Mouse (Mus musculus): Measurements from ENCODE around the gene Rimbp2. TPM values are rescaled to one million over a fixed set of nuclear protein-coding genes. Genes with fewer than 3 reads are reported as not detected.

Gene Rimbp2
- polyA plus RNA-seq, 1 experiment: not detected

GRCm38 (mm10) chr5:128871706-128872105, 81.6 kb downstream of the Rimbp2 start:
- no peak for TF ChIP-seq POLR2A (IDR thresholded peaks at IDR 0.05; ENCODE audit: insufficient read depth, low read depth, low read length)
- TF ChIP-seq CTCF (IDR thresholded peaks at IDR 0.05; ENCODE audit: insufficient read depth, low read depth, low read length): no peak
- Histone ChIP-seq H3K4me3 (ENCODE audit: insufficient read depth, low read depth, low read length) (no peak overlapping the region), H3K4me1 (ENCODE audit: control insufficient read depth, insufficient read depth, low read length) (peaks cover 12% of the 10 kb centered on the region), H3K27ac (ENCODE audit: insufficient read depth, low read depth, low read length) (no peak overlapping the region)
- 89% methylated on average over 3 of the region's 3 CpGs for WGBS

GRCm38 (mm10) chr5:128866811-128867210, 86.5 kb downstream of the Rimbp2 start:
- Histone ChIP-seq H3K4me1 (ENCODE audit: control insufficient read depth, insufficient read depth, low read length) (peaks cover 16% of the 10 kb centered on the region), H3K27ac (ENCODE audit: insufficient read depth, low read depth, low read length) (no peak overlapping the region), H3K4me3 (ENCODE audit: insufficient read depth, low read depth, low read length) (no peak overlapping the region)
- TF ChIP-seq POLR2A (IDR thresholded peaks at IDR 0.05; ENCODE audit: insufficient read depth, low read depth, low read length) (no peak), CTCF (IDR thresholded peaks at IDR 0.05; ENCODE audit: insufficient read depth, low read depth, low read length) (no peak)
- WGBS: 56% methylated on average over 5 of the region's 5 CpGs

DNA sequence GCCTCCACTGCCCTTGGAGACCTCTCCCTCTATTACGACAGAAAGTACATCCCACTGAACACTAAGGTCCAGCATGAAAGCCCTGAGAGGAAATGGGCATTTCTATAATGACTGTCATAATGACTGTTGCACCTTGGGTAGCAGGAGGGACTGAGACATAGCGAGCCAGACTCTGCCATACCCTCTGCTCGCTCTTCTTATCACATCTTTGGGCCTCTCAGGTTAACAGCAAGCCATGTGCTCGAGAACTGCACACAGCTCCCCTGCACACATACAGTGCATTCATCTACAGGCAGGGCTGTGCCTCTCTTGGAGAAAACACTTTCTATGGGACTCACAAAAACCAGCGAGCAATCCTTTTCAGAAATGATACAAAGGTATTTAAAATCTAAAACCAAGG, 87.0 kb downstream of the Rimbp2 start:
- Histone ChIP-seq H3K4me3 (ENCODE audit: insufficient read depth, low read depth, low read length) (no peak overlapping the region), H3K4me1 (ENCODE audit: control insufficient read depth, insufficient read depth, low read length) (peaks cover 16% of the 10 kb centered on the region), H3K27ac (ENCODE audit: insufficient read depth, low read depth, low read length) (no peak overlapping the region)
- no peak for TF ChIP-seq CTCF (IDR thresholded peaks at IDR 0.05; ENCODE audit: insufficient read depth, low read depth, low read length)
- TF ChIP-seq POLR2A (IDR thresholded peaks at IDR 0.05; ENCODE audit: insufficient read depth, low read depth, low read length): no peak
- WGBS: 89% methylated on average over 5 of the region's 5 CpGs

DNA sequence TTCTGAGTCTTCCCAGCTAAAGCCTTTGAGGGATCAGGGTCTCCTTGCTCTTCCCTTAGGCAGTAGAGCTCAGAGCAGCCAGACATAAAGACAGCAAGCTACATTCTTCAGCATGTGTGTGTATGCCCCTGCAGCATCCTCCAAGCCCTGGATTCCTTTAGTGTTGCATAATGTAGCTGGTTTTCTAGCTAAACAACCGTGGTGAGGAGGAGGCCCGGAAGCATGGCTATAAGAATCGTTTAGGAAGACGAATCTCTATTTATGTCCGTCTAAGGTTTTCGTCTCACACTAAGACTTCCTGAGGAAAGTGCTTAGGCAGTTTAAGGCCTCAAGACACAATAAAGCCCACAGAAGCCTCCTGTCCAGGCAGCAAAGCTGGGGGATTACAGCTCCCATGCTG, 89.8 kb downstream of the Rimbp2 start:
- TF ChIP-seq CTCF (IDR thresholded peaks at IDR 0.05; ENCODE audit: insufficient read depth, low read depth, low read length) (no peak), POLR2A (IDR thresholded peaks at IDR 0.05; ENCODE audit: insufficient read depth, low read depth, low read length) (no peak)
- Histone ChIP-seq H3K4me3 (ENCODE audit: insufficient read depth, low read depth, low read length) (no peak overlapping the region), H3K27ac (ENCODE audit: insufficient read depth, low read depth, low read length) (peak overlapping the region; percentile 14; the same call in 1 of the 2 replicates), H3K4me1 (ENCODE audit: control insufficient read depth, insufficient read depth, low read length) (peaks cover 15% of the 10 kb centered on the region)
- WGBS: 36% methylated on average over 6 of the region's 6 CpGs

DNA sequence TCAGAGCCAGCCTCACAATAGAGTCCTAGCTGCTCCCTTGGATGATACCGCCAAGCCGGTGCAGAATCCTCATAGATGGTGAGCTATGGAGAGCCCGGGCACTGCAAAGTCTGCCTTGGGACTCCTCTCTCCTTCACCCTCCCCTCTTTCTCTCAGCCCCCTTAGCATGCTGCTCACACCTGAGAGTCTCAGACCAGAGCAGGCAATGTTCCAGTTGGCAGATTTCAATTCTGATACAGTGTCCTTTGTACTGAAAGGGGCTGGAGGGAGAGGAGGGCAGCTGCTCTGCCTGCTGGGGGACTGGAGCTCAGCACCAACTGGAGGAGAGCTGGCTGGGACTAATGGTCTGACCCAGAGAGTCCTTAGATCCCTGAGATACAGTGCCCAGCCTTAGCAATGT, 92.4 kb downstream of the Rimbp2 start:
- Histone ChIP-seq H3K4me1 (ENCODE audit: control insufficient read depth, insufficient read depth, low read length) (peaks cover 7% of the 10 kb centered on the region), H3K27ac (ENCODE audit: insufficient read depth, low read depth, low read length) (no peak overlapping the region), H3K4me3 (ENCODE audit: insufficient read depth, low read depth, low read length) (no peak overlapping the region)
- TF ChIP-seq POLR2A (IDR thresholded peaks at IDR 0.05; ENCODE audit: insufficient read depth, low read depth, low read length) (no peak), CTCF (IDR thresholded peaks at IDR 0.05; ENCODE audit: insufficient read depth, low read depth, low read length) (no peak)
- WGBS: 78% methylated on average over 3 of the region's 3 CpGs

DNA sequence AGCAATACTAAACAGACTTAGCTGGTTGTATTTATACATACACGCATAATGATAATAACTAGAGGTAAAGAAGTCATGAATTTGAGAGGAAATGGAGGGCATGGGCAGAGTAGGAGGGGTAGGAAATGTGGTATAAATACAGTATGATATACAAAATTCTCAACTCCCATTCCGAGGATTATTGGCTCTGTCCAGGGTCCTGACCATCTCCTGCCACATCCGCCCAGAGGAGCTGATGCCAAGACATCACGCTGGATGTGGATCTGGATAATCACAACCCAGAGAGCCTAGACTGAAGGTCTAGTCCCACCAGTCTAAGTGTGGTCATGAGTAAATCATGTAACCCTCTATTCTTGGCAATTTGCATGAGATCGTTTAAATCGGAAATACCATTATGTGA, 100.5 kb downstream of the Rimbp2 start:
- 68% methylated on average over 6 of the region's 6 CpGs for WGBS
- no peak overlapping the region for H3K27ac ChIP-seq (ENCODE audit: insufficient read depth, low read depth, low read length)
- peaks cover 14% of the 10 kb centered on the region for H3K4me1 ChIP-seq (ENCODE audit: control insufficient read depth, insufficient read depth, low read length)
- TF ChIP-seq POLR2A (IDR thresholded peaks at IDR 0.05; ENCODE audit: insufficient read depth, low read depth, low read length) (no peak), CTCF (IDR thresholded peaks at IDR 0.05; ENCODE audit: insufficient read depth, low read depth, low read length) (no peak)
- H3K4me3 ChIP-seq (ENCODE audit: insufficient read depth, low read depth, low read length): no peak overlapping the region

DNA sequence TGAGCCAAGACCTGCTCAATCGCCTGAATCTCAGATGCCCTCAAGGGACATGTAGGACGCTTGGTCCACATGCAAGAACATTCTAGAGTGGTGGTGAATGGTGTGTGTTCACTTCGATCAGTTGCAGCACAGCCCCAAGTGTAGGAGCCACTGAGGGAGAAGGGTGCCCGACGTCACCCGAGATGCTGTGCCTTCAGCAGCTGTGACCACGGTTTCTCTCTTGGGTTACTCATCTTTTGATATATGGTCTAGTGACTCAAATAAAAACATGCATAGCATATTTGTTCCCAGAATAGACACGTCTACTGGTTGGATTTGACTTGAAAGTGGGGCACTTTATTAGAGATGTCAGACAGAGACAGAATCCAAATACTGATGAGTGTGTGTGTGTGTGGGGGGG, 105.5 kb downstream of the Rimbp2 start:
- H3K4me1 ChIP-seq (ENCODE audit: control insufficient read depth, insufficient read depth, low read length): peaks cover 47% of the 10 kb centered on the region
- H3K4me3 ChIP-seq (ENCODE audit: insufficient read depth, low read depth, low read length): no peak overlapping the region
- WGBS: 53% methylated on average over 8 of the region's 8 CpGs
- H3K27ac ChIP-seq (ENCODE audit: insufficient read depth, low read depth, low read length): peak overlapping the region; percentile 83
- TF ChIP-seq POLR2A (IDR thresholded peaks at IDR 0.05; ENCODE audit: insufficient read depth, low read depth, low read length) (no peak), CTCF (IDR thresholded peaks at IDR 0.05; ENCODE audit: insufficient read depth, low read depth, low read length) (no peak)

- no peak for TF ChIP-seq CTCF (IDR thresholded peaks at IDR 0.05; ENCODE audit: insufficient read depth, low read depth, low read length)
- no peak for TF ChIP-seq POLR2A (IDR thresholded peaks at IDR 0.05; ENCODE audit: insufficient read depth, low read depth, low read length)
- peak overlapping the region; percentile 87 for H3K27ac ChIP-seq (ENCODE audit: insufficient read depth, low read depth, low read length)
- H3K4me3 ChIP-seq (ENCODE audit: insufficient read depth, low read depth, low read length): no peak overlapping the region
- peaks cover 60% of the 10 kb centered on the region for H3K4me1 ChIP-seq (ENCODE audit: control insufficient read depth, insufficient read depth, low read length)
- 34% methylated on average over 12 of the region's 12 CpGs for WGBS
These were observed 106.7 kb downstream of the Rimbp2 start for GRCm38 (mm10) chr5:128846433-128847040.

DNA sequence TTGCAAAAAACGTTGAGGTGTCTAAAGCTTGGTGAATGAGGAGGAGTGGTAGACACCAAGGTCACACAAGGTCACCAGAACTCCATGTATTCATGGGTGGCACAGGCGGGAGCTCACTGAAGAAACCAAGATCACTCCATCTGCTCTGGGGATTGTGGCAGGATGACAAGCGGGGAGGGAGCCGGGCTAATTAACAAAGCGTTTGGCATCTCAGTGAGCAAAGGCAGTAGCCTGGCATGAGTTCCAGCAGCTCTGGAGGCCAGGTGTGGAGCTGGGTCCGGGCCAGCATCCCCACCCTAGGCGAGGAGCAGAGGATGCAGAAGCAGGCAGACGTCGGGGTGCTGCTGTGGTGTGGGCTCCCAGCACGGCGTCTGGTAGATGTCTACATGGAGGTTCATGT, 108.3 kb downstream of the Rimbp2 start:
- H3K4me1 ChIP-seq (ENCODE audit: control insufficient read depth, insufficient read depth, low read length): peaks cover 72% of the 10 kb centered on the region
- no peak overlapping the region for H3K4me3 ChIP-seq (ENCODE audit: insufficient read depth, low read depth, low read length)
- peak overlapping the region; percentile 35 for H3K27ac ChIP-seq (ENCODE audit: insufficient read depth, low read depth, low read length)
- WGBS: 51% methylated on average over 11 of the region's 11 CpGs
- TF ChIP-seq CTCF (IDR thresholded peaks at IDR 0.05; ENCODE audit: insufficient read depth, low read depth, low read length) (no peak), POLR2A (IDR thresholded peaks at IDR 0.05; ENCODE audit: insufficient read depth, low read depth, low read length) (no peak)
